Mouse (Mus musculus) stomach, postnatal 0 days (tissue): Measurements from ENCODE around the gene Slc44a1.

Source experiments
- CTCF ChIP-seq: IDR thresholded peaks from 2 replicates; pipeline ENCODE4 v1.5.1; 2016; ENCODE audit warnings: antibody characterized with exemption, low read depth, mild to moderate bottlenecking, moderate library complexity
- EP300 ChIP-seq: optimal IDR thresholded peaks from 2 replicates; pipeline ENCODE3; 2016; ENCODE audit warnings: antibody characterized with exemption

DNA sequence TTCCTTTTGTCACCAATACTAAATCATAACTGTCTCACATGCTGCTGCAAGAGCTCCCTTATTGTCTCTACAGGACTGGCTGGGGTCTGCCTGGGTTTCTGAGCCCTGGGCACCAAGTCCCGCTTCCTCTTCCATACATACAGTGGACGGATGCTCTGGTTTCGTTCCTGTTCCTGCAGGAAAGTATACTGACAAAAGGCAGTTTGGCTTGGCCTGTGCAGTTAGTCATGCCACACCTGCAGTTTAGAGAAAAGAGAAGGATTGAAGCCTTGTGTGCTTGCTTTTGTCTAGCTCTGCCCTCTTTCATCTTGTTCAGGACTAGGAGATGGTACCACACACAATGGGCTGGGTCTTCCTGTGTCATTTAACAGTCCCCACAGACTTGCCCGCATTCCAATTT is 149.3 kb downstream of the Slc44a1 start:
- no peak for TF ChIP-seq CTCF
- TF ChIP-seq EP300 = no peak
